Mouse (Mus musculus) mouse embryonic stem cell (cell line): ENCODE measurements around the gene A930033H14Rik.

Experiments
- in situ Hi-C, 2 experiments: fragments of 300-500 bp; cut with MboI; formaldehyde crosslinking; loops; 1 replicate in 1 of 2; 3 replicates in 1 of 2; pipeline ENCODE4 v1.14.3; 2019 to 2020; ENCODE audit warnings: low sequenced_read_pairs in 2 of 2, low pct_unique_long_range_greater_than_20kb in 1 of 2, mixed read lengths in 1 of 2; ENCODE audit not compliant: unreplicated experiment in 1 of 2

A930033H14Rik gene

DNA sequence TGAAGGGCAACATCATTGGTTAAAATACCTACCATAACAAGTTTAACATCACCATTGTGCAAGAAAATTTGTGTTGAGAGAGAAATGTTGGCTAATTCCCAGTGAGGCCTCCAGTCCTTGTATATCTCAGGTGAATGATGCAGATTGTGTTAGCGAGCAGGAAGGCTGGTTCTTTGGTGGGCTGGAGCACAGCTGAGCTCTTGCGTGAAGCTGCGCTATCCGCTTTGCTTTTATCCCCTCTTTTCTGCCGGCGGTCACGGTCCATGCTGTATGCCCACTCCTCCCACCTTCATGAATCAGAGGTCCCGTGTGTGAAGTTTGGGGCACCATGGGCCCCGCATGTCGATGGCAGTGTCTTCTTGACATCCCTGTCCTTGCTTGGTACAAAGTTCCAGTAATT is 2.9 kb downstream of the A930033H14Rik start:
- in situ Hi-C loops: loop anchor here in 1 of 2 experiments (10.0 kb wide), 1 partner anchor 95 kb away; no protein-coding TSS in a partner anchor

DNA sequence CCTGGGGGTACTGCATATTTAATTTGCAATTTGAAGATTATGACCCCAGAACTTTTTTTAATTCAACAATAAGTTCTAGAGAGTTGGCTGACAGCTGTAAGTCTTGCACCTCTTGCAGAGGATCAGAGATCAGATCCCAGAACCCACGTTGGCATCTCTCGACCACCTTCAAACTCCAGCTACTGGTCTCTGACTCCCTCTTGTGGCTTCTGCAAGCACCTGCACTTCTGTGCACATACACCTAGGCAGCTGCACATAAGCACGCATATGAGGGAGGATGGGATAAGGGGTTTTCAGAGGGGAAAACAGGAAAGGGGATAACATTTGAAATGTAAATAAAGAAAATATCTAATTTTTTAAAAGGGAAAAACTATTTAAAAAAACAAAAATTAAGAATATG is 4.2 kb downstream of the A930033H14Rik start:
- in situ Hi-C loops: no loop called here

DNA sequence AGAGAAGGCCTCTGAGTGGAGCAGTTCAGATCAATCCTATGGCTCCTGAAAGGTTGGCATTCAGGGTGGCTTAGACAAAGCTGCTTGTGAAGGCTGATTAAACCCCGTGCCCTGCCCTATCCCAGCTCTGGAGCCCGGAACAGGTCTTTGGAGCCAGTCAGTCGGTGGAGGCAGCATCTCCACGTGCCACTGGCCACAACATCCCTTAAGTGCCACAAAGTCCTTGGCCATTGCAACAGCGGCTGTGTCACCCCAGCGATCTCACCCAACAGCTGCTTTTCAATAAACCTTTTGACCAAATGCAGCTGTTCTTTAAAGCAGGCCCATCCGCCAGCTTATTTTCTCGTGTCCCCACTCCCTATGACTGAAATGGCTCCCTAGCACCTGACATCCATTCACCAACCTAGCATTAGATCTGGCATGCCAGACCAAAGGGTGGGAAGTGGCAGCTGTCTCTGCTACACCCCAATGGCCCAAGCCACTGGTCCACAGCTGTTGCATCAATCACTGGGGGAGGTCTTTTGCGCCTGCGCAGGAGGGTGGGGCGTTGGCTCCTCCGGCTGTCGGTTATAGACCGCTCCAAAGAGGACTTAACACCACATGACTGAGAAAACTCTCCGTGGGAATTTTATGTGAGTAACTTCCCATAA is 4.8 kb downstream of the A930033H14Rik start:
- in situ Hi-C loops: no loop called here

DNA sequence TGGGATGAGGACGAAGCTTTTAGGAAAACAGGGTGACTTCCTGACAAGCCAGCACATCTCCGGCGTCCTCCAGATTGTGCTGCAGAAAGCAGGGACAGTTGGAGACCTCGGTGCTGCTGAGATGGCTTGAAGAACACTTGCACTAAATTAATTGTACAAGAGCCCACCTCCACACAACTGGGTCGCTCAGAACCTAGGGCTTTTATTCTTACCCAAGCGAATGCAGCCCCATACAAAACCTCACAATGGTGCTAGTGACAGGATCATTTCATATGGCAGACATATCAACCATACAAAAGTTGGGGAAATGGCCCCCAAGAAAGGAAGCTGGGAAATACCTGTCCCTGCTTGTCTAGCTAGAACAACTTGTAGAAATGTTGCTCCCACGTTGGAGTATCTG is 5.4 kb downstream of the A930033H14Rik start:
- in situ Hi-C loops: no loop called here

DNA sequence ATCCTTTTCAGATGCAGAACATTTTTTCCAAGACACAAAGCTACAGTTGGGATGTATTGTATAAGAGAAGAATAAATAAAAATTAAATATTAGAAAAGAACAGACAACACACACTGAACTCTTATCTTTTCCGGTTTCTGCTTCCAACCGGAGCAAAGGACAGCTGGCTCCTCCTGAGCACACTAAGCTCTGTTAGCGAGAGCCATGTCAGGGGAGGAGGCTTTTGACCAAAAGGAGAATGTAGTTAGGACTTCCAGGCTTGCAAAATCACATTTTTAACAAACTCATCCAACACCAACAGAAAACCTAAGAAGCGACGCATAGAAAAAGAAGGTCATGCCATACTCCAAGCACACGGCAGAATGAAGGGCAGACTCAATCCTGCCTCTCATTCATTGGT is 6.8 kb downstream of the A930033H14Rik start:
- in situ Hi-C loops: no loop called here

DNA sequence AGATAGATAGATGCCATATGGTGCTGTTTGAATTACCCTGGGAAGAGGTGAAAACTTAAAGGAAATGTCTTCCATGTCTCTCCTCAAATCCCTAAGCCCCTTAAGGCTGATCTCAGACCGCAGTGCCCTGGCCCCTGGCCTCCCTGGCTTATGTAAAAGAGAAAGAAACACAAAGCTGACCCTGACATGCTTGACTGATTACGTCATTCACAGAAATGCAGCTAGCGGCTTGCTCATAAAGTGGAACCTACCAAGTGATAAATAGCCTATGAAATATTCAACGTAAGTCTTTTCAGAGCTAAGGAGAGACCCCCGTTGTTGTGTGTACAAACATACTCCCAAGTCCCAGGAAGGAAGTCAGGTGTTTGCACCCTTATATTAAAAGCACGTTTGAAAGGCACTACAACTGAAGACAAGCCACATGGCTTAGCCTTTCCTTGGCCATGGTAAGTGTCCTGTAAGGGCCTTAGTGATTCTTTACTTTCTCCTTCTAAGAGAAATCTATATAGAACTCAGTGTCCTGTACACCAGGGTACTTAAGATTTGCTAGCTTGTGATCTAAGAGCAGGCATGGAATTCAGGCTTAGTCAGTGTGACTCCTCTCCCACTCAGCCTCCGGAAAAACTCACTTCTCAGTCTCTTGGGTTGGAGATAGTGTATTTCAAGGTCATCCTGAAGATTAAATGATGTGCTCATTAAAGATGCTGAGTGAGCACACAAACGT is 8.1 kb downstream of the A930033H14Rik start:
- in situ Hi-C loops: no loop called here

DNA sequence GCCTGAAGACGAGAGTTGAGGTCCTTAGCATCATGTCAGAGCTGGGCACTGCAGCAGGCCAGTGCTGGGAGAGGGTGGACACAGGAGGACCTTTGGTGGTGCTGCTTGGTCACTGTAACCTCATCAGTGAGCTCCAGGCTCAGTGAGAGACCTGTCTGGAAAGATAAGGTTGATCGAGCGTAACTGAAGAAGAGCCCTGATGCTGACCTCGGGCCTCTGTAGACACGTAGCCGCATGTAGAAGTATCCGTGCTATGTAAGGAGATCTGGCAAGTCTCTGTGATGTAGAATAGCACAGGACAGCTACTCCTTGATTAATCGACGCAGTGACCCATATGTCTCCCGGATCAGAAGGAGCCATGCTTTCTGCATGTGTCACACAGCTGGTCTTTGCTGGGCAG is 19.2 kb downstream of the A930033H14Rik start:
- in situ Hi-C loops: no loop called here

DNA sequence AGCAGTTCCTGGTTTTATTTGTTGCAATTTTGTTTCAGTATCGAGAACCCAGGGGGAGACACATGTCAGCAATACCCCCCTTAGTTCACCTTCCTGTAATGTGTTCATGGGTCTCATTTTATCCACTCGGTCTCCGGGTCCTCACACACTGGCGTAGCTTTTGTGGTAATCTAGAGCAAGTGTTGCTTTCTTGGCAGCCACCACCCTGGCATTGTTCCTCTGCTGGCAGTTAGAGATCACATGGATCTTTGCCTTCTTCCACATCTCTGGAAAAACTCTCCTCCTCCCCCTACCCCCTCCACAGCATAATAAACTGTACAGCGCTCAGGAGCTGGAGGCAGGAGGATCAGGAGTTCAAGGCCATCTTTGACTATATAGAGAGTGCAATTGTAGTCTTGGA is 20.6 kb downstream of the A930033H14Rik start:
- in situ Hi-C loops: no loop called here

DNA sequence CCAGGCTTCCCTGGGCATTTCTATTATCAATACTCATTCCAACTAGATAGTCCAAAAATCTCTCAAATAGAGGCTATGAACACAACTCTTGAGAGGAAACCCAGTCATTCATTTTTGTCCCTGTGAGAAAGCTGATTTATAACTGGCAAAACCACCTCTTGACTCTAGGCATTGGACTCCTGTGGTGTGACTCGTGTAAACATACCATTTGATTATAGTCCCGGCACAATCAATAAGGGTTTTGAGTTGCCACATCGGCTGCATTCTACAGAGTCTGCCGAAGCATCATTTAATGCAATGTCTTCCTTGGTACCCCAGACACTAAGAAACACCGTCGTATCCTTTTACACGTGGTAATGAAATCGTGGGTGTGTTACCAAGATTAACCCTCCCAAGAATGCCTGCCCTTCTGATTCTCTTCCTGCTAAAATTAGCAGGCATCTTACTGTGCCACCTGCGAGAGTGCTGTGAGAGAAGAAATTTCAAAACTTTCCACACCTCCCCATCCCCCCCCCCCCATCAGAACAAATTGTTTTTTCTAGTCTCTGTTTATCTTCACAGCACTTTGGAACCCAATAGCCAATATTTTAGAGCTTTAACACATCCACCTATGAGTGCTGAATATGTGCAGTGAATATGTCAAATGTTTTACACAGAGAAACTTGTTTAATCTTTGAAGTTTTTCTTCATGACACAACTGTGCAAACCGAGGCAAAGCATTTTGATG is 22.3 kb downstream of the A930033H14Rik start:
- in situ Hi-C loops: no loop called here

DNA sequence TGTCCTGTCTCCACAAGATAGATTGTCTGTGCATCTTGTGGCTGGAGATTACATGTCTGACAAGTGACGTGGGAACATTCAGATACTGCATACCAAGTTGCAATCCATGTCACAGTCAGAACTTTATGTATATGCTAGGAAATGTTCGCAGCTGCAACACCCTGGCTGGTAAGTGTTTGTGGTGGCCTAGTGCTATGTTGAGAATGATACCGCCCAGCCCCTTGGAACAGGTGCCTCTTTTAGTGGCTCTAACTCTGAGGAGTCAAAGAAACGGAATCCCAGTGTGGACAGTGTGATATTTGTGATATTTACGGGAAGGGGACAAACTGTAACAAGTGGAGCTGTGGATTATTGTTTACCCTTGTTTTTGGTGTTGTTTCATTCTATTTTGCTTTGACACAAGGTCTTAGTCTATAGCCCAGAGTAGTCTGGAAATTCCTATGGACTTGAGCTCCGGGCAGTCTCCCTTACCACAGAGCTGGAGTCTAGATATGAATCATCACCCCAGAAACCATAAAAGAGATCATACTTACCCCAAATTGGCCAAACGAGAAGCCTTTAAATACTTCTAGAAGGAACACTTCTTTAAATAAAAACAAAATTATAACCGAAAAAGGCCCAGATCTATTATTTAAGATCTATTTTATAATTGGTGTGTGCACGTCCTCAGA is 25.0 kb downstream of the A930033H14Rik start:
- in situ Hi-C loops: loop anchor here in 1 of 2 experiments (10.0 kb wide), 1 partner anchor 127 kb away; no protein-coding TSS in a partner anchor

DNA sequence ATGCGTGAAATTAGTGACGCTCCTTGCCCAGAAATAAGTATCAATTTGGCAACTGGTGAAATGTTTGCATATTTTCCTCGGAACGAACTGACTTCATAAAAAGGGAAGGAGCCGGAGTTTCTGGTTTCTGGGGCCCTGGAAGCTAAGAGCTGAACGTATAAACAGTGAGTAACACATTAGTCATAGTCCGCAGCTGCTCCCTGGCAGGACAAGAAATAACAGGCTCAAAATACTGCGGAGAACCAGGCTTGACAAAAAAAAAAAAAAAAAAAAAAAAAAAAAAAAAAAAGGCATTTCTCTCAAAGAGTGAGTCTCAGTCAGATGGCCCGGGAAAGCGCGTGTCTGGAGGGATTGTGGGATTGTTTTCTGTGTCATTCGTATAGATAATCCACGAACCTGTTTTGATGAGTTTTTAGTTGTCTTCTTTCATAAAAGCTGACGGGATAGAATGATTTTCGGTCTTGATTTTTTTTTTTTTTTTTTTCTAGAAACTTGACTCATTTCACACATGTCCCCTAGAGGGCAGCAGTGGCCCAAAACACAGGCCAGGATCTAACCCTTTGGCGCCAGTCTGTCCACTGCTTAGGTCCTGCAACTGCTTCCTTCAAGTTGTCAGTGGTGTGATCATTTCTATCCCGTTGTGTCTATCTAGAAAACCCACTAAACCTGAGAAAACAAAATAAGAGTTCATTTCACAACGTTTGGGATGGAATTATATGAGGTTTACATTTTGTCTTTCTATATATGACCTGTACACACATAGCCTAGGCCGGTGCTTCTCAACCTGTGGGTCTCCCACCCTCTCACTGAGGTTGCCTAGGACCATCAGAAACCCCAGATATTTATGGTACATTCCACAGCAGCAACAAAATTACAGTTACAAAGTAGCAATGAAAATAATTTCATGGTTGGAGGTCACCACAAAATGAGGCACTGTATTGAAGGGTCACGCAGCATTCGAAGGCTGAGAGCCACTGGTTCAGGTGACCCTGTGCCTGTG is 26.7 kb downstream of the A930033H14Rik start:
- in situ Hi-C loops: loop anchor here in 1 of 2 experiments (10.0 kb wide), 1 partner anchor 129 kb away; no protein-coding TSS in a partner anchor

DNA sequence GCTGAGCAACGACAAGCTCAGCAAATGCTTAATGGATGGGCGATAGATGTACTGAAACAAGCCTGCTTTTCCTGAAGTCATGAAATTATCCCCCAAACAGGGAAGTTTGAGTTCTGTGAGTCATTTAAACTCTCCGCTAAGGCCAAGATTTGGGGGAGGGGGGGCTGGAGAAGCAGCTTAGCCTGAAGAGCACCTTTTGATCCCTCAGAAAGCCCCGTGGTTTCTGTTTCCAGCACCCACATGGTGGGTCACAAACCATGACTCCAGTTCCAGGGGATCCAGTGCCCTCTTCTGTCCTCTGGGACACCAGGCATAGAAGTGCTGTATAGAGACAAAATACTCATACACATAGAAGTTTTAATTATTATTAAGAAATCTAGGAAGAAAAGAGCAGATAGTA is 27.5 kb downstream of the A930033H14Rik start:
- in situ Hi-C loops: loop anchor here in 1 of 2 experiments (10.0 kb wide), 1 partner anchor 129 kb away; no protein-coding TSS in a partner anchor

DNA sequence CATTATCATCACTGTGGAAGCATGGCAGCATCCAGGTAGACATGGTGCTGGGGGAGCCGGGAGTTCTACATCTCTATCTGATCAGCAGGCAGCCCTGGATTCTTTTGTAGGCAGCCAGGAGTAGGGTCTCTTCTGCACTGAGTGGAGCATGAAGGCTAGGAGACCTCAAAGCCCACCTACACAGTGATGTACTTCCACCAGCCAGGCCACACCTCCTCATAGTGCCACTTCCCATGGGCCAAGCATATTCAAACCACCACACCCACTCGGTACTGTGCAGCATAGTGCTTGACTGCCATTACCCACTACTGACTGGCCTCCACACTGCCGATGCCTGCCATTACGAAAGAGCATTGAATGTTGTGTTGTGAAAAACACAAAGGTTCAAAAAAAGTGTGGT is 28.0 kb downstream of the A930033H14Rik start:
- in situ Hi-C loops: loop anchor here in 1 of 2 experiments (10.0 kb wide), 1 partner anchor 130 kb away; no protein-coding TSS in a partner anchor

DNA sequence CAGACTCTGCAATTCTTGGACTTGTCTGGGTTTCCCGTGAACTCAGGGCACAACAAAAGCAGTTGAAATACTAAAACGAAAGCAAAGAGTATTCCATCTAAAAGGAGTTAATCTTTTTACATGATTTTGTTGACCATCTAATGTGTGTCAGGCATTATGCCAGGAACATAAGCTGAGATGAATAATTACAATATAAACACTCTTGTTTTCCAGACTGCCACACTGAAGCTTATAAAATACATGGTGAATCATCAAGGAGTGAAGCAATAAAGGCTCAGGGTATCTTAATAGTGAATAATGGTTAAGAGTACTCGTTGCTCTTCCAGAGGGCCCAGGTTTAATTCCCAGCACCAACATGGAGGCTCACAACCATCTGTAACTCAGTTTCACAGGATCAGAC is 31.9 kb downstream of the A930033H14Rik start:
- in situ Hi-C loops: loop anchor here in 1 of 2 experiments (10.0 kb wide), 1 partner anchor 134 kb away; no protein-coding TSS in a partner anchor

DNA sequence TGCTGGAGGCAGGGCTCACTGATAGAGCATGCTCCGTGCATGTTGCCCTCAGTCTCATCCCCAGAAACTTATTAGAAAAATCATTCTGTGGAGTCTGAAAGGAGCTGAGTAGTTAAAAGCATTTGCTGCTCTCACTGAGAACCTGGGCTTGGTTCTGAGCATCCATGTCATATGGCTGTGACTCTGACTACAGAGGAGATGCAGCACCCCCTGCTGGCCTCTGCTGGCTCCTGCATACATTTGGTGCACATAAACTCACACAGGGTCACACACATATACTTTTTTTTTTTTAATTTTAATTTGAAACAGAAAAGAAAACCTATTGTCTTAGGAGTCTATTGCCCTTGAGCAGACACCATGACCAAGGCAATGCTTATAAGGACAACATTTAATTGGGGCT is 33.6 kb downstream of the A930033H14Rik start:
- in situ Hi-C loops: no loop called here

DNA sequence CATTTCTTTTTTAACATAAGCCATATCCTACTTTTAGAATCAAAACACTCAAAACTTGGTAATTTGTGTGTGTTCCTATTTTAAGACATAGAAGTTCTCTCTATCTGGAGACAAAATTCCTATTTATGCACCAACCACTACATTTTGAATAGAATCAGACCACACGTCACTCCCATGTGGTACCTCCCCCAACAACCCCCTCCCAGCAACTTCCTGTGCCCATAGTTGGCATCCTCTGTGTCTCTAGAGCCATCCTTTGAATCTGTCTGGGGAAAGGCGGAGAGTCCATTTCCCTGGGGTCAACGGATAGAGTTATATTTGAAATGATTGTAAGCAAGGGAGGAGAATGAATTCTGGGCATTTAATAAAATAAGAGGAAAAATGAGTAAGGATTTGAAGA is 36.8 kb downstream of the A930033H14Rik start:
- in situ Hi-C loops: no loop called here

DNA sequence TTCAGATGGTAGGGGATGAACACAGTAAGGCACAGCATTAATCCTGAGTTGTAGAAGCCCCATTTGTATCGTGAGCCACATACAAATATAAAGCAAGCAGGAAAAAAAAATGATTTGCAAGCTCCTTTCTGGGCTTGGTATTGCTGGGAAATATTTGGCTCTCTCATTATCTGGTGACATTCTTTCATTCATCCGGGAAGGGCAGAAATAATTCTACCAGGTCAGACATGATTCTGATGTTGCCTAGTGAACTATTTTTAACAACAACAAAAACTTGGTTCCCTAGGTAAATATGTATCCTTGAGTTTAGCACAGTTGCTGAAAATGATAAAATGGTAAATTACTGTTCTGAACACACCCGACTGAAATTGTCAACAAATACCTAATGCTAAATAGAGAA is 40.5 kb downstream of the A930033H14Rik start:
- in situ Hi-C loops: no loop called here
